Mouse (Mus musculus) small intestine, adult 2 months (tissue): ENCODE results near the gene Hdac11.

Experiments used
- CTCF ChIP-seq: fragments of 200-500 bp; IDR thresholded peaks from 2 replicates; pipeline ENCODE4 v1.5.1; 2012; ENCODE audit warnings: low read depth, mild to moderate bottlenecking, control low read depth, inconsistent platforms, low read length, moderate library complexity, mixed read lengths; ENCODE audit not compliant: insufficient replicate concordance, insufficient read length; ENCODE audit errors: extremely low read depth
- POLR2A ChIP-seq: fragments of 200-500 bp; IDR thresholded peaks from 2 replicates; pipeline ENCODE4 v1.6.1; 2012; ENCODE audit warnings: low read depth, mild to moderate bottlenecking, control low read depth, inconsistent platforms, low read length, moderate library complexity

DNA sequence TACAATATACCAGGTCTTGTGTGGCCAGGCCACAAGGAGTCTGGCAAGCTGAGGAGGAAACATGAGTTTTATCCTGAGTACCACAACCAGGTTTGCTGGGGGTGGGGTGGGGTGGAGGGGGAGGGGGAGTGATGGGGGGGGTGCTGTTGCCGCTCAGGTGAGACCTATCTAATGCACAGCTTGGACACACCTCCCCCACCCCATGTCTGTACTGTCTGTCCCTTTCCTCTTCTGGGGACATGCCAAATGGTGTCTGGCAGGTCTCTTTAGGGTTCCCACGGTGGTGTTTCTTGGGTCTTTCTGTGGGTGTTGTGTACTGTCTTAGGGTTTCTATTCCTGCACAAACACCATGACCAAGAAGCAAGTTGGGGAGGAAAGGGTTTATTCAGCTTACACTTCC, 4.5 kb downstream of the Hdac11 start:
- no peak for TF ChIP-seq CTCF
- TF ChIP-seq POLR2A: no peak
